Mouse (Mus musculus) testis, postnatal 10 days (tissue): ENCODE data around the gene Taz.

Source experiments
- DNase-seq: peaks from one replicate; pipeline ENCODE4 v3.0.0; 2021; ENCODE audit warnings: low spot score

Taz gene

DNA sequence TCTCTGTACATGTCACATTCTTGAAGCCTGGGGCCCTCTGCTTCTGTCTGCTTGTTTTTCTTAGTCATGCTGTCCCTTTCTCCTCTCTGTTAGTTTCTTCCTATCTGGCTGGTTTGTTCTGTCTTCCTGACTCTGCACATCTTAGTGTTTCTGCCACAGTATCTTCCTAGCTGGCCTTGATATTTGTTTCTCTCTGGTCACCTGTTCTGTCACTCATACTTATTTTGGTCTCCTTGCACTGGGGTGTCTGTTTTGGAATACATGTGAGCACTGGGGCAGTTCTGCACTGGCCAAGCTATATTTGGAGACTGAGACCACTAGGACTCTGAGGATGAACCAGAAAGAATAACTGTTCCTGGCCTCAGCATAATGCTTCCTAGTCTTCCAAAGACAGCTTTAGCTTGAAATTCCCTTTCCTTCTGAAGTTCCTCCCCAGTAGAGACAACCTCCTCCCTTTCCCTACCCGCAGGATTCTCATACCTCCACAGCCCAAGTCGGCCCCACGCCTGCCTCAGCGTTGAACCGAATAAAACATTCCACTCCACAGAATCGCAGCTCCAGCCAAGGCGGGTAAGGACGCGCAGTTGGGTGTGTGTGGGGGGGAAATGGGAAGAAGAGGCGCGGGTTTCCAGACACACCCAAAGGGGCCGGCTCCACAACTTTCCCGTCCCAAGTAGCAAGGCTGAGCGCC lies 526 bp upstream of the Taz start:
- no peak for DNase-seq

DNA sequence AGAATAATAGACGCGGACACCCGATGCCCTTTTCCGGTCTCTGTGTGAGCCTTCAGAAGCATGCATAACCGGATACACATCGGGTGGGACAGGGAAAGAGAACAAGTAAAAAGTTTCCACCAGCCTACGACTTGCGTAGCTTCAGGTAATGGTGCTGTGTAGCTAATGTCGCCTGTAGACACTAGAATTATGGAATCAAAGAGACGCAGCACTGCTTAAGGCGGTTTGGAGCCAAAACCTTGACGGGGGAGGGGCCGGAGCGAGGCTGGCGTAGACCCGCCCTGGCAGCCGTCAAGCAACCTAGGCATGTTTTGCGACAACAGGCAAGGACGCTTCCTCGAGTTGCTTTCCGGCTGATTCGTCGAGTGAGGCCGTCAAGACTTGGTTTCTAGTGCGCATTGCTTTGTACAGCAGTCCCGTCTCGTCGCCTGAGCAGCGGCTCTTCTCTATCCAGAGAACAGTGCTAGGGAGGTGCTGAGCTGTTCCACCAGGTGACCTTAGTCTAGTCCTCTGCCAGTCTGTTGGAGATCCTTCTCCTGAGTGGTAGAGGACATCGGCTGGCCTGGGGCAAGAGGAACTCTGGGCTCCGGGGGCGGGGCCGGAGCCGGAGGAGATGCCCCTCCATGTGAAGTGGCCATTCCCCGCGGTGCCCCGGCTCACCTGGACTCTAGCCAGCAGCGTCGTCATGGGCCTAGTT lies 831 bp downstream of the Taz start:
- DNase-seq: peak; percentile 90

DNA sequence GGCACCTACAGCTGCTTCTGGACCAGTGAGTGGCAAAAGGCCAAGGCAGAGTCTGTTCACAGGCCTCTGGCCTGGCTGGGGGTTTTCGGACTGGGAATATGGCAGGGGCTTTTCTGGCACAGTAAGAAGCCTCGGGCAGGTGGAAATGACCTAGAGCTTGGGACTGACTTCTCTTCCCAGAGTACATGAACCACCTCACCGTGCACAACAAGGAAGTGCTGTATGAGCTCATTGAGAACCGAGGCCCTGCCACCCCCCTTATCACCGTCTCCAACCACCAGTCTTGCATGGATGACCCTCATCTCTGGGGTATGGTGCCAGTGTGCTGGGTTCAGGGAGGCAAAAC lies 1.4 kb downstream of the Taz start:
- no peak for DNase-seq

DNA sequence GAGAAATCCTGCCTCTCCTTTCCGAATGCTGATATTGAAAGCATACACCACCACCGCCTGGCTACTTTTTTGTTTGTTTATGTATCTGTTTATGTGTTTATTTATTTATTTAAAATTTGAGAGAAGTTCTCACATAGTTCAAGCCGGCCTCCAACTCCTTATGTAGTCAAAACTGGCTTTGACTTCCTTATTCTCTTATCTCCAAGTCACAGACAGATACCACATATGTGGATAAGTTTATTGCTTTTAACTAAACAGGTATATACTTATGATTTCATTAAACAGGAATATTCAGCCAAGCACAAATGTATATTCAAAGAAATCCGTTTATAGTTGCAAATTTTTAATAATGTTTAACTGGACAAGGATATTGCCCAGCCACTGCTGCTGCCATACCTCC lies 11.7 kb downstream of the Taz start:
- DNase-seq: no peak

DNA sequence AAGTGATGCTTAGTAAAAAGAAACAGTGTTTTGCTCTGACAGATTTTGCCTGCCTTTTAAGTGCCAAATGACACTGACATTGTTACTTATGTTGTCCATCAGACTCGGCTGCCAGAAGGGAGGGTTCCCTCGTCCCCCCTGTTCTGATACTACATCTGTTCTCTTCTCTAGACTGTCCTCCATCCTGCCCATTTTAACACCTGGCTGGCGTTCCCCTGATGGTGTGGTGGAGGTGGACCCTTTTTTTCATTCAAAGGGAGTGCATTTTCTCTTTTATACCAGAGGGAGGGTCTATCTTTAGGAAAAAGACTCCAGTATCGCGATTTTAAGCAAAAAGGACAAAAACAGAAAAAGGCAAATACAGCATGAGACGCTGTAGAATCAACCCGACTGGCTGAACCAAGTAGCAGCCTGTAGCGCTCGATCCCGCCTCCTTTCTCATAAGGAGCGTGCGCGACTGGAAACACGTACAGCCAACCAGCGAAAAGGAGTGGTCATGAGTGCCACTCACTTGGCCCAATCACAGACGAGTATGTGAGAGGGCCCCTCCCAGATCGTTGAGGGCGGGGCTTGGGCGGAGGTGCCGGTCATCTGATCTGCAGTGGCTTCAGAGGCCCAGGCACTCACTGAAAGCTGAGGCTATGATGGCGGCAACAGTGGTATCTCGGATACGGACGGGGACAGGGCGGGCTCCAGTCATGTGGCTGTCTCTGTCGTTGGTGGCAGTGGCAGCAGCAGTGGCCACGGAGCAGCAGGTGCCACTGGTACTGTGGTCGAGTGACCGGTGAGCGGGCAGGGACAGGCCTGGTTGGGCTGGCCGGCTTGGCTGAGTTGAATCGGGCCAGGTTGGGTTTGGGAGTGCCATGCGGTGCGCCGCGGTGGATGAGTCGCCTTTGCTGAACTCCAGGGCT lies 15.1 kb downstream of the Taz start, which contains the start of gene Atp6ap1:
Gene Atp6ap1, plus strand, starts transcription at position 560 of the 911 bp plus-strand sequence.
- DNase-seq: peak; percentile 95

DNA sequence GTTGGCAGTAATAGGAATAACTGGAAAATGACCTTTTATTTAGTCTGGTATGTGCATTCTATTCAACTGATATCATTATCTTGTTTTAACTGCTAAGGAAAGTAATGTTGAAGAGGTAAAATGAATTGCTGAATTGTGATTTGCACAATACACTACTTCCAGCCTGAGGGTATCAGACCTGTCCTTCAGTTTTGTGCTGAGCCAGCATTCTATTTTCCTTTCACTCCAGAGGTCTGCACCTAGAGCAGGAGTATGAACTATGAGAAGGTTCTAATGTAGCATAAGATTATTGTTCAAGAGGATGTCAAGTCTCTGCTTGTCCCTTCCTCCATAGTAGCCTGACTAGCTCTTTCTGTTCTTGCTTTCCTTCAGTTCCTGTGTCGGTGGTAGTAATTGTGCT lies 16.6 kb downstream of the Taz start:
- no peak for DNase-seq

DNA sequence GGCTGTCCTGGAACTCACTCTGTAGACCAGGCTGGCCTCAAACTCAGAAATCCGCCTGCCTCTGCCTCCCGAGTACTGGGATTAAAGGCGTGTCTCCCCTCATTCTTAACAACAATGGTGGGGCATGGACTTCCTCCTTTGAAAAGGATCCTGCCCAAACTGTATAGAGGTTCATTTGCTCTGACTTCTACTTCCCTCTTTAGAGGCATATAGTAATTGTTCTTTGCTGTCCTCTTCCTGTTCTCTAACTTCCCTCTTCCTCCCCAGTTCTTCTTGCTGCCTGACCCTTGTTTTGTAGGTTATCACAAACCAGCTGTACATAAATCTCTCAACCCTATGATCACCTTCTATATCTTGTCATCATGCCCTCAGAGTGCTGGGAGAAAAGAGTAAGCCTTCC lies 18.0 kb downstream of the Taz start:
- no peak for DNase-seq

DNA sequence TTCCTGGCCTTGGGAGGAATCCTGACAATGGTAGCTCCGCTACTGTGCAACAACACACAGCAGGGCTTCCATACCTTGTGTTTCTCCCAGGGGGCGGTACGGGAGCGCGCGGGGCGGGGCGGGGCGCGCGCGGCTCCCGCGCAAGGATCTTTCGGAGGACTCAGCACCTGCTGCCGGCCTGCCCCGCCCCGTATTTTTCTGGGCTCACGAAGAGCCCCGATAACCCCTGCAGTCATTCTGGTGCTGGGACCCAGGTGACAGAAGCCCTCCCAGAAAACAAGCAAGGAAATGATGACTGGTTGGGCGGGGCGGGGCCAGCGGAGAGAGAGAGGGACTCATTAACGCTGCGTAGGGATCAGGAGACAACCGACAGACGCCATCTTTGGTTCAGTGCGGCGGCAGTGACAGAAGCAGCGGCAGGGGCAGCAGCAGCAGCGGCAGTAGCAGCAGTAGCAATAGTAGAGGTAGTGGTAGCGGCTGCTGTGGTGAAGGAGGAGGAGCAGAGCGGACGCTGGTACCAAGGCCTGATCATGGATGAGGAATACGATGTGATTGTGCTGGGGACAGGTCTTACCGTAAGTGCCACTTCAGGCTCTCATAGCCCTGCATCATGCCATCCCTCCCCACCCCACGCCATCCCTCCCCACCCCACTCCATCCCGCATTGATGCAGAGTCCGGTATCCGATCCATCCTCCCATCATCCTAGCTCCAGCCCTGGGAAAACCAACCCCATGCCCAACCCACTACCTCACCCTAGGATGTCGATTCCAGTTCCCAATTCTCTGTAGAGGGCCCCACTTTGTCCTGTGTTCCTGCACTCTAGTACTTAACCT lies 23.4 kb downstream of the Taz start, which contains the start of gene Gdi1:
Gene Gdi1, plus strand, starts transcription at position 132 of the 834 bp plus-strand sequence.
- peak; percentile 76 for DNase-seq

DNA sequence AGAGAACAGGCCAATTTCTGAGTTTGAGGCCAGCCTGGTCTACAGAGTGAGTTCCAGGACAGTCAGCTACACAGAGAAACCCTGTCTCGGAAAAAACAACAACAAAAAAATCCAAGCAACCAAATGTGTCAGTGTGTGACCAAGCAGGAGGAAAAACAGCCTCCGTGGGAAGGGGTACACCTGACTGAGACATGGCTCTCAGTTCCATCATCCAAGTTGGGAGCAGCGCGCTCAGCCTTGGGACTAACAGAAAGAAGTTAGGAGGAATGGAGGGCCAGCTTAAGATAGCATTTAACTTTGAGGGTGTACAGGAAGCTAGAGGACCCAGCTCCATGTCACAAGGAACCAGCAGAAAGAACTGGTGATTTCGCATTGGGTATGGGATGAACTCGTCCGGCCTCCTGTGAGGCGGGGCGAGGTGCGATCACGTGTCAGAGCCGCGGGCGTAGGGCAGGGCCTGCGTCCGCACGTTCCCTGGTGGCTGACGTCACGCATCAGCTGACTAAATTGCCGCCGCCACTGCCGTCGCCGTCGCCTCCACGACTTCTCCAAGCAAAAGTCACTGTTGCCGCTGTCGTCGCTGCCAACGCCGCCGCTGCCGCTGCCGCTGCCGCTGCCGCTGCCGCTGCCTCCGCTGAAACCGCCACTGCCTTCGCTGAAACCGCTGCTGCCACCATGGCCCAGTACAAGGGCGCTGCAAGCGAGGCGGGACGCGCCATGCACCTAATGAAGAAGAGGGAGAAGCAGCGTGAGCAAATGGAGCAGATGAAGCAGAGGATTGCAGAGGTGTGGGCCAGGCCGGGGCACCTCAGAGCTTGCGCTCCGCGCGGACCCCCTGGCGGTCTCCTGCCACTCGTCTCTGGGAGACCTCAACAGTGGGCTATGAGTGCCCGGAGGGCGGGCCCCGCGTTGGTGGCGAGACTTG lies 31.1 kb downstream of the Taz start, which contains the start of gene Fam50a:
Gene Fam50a, plus strand, starts transcription at position 494 of the 925 bp plus-strand sequence.
- peak; percentile 86 for DNase-seq

DNA sequence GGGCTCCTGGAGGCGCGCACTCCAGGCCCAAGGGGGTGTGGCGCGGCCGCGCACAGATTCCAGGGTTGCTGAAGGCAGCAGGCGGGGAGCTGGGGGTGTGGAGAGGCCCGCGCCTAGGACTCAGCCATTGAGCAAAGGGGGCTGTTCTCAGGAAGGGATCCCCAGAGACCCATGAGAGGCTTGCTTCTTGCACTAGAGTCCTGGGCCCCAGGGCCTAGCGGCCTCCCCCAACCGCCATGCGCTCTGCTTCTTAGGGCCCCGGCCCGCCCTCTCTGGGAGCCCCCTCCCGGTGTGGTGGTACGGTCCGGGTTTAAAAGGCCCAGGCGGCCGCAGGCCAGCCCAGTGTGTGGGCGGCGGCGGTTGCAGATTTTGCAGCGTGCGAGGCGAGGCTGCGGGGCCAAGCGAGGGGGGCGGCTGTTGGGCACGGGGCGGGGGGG lies 47.0 kb downstream of the Taz start, which contains the start of gene Plxna3:
Gene Plxna3, plus strand, starts transcription at position 342 of the 437 bp plus-strand sequence.
- peak; percentile 80 for DNase-seq

DNA sequence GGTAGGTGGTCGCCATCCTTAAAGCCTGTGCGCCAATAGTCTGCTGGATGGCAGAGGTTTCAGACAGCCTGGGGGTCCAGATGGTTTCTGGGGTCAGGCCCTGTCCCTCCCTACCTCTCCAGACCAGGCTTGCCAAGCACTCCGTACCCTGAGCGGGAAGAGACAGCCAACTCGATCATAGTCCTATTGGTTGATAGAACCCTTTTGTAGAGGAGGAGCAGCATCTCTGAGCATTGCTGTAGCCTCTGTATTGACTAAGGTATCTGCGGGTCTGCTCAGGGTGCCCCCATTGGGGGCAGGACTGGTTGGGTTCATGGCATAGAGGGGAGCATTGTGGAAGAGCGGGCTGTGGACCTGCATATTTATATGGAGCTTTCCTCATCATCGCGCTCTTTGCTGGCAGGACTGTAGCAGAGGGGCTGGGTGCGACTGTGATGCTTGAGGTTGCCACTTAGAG lies 47.5 kb downstream of the Taz start:
- no peak for DNase-seq

DNA sequence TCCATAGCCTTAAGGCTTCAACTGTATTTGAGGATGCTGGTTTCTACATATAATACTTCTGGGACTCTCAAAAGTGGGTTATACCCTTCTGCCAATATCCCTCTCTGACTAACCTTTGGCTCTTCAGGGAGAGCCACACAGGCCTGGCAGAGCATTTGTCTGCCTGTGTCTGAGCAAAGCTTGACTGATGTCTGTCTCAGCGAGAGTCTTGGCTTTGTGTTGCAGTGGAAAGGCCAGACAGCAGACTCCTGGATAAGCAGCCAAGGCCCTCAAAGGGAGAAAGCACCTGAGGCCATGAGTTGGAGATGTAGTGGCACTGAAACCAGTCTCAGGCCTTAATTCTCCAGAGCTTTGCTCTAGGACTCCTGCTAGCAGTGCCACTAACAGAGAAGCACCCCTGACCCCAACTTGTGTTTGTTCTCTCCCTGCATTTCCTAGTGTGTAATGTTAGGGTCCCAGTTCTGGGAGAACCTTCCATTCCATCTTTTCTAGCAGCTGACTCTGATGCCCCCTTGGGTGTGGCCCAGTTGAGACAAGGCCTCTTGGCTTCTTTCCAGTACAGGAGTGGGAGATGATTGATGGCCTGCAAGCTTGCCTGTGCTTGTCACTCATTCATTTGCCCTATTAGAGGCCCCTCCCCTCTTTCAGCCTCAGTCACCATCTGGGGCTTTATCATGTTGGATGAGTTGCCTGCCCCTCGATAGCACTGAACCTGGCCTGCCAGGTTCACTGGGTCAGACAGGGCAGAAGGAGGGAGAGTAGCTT lies 48.6 kb downstream of the Taz start:
- DNase-seq: no peak
